Mouse (Mus musculus) heart, postnatal 14 days (tissue): ENCODE data around the gene Tmem51. TPM values are rescaled to one million over a fixed set of nuclear protein-coding genes. Genes with fewer than 3 reads are reported as not detected.

ENCODE experiments used
- DNase-seq, 2 experiments: peaks; one replicate each; pipeline ENCODE4 v3.0.0; 2021 to 2022
- intact Hi-C: fragments of 180-260 bp; cut with DNase I; formaldehyde crosslinking; loops from one replicate; pipeline ENCODE4 v1.15.1; 2025
- long read RNA-seq, 2 experiments: library from polyadenylated mRNA; stranded (forward); transcript quantifications; one replicate each; pipeline ENCODE4 v2.0.0; 2021
- total RNA-seq, 2 experiments: library from RNA; stranded (reverse); gene quantifications; 2 replicates each; pipeline ENCODE4 v1.2.3; 2021

The Tmem51 gene
- total RNA-seq = 10 to 100 TPM; 12.0 to 12.7 TPM
- long read RNA-seq, experiment 1, transcript Tmem51-201 (3 exons, 1,875 nt) = major isoform, 30 of 41 reads
- long read RNA-seq, experiment 1, partial matches to known transcripts = 0 of 41 reads
- long read RNA-seq, experiment 1, other reads (novel, unspliced or antisense) = 11 of 41 reads
- long read RNA-seq, experiment 2, transcript Tmem51-201 (3 exons, 1,875 nt) = major isoform, 38 of 46 reads
- long read RNA-seq, experiment 2, partial matches to known transcripts = 1 of 46 reads
- long read RNA-seq, experiment 2, other reads (novel, unspliced or antisense) = 7 of 46 reads

GRCm38 (mm10) chr4:142084131-142084899, at the start of gene Tmem51:
Gene Tmem51 (minus strand): TSS chr4:142084304.
- intact Hi-C loops = no loop called here
- DNase-seq = peak; percentile 68

GRCm38 (mm10) chr4:142130162-142130561, 46.1 kb upstream of the Tmem51 start:
- intact Hi-C loops = no loop called here
- DNase-seq = no peak

- intact Hi-C loops = no loop called here
- no peak for DNase-seq
Measured at GRCm38 (mm10) chr4:142127275-142127788, 43.2 kb upstream of the Tmem51 start.

- peak; percentile 47 to 56 for DNase-seq
- intact Hi-C loops = no loop called here
Measured at GRCm38 (mm10) chr4:142126641-142127274, 42.7 kb upstream of the Tmem51 start.

GRCm38 (mm10) chr4:142121164-142121563, 37.1 kb upstream of the Tmem51 start:
- intact Hi-C loops = no loop called here
- DNase-seq = no peak

GRCm38 (mm10) chr4:142118522-142118921, 34.4 kb upstream of the Tmem51 start:
- intact Hi-C loops = no loop called here
- DNase-seq = no peak

- no peak for DNase-seq
- intact Hi-C loops = no loop called here
Measured at GRCm38 (mm10) chr4:142117993-142118392, 33.9 kb upstream of the Tmem51 start.

GRCm38 (mm10) chr4:142113306-142113705, 29.2 kb upstream of the Tmem51 start:
- DNase-seq = peak; percentile 36 to 63
- intact Hi-C loops = loop anchor here (1.0 to 5.0 kb wide), 2 partner anchors 31 to 234 kb away; no protein-coding TSS in a partner anchor

- intact Hi-C loops = no loop called here
- no peak for DNase-seq
Measured at GRCm38 (mm10) chr4:142103081-142103671, 19.1 kb upstream of the Tmem51 start.

- intact Hi-C loops = loop anchor here (1.0 kb wide), 1 partner anchor 93 kb away; no protein-coding TSS in a partner anchor
- peak; percentile 80 to 87 for DNase-seq
Measured at GRCm38 (mm10) chr4:142098303-142098702, 14.2 kb upstream of the Tmem51 start.

GRCm38 (mm10) chr4:142097871-142098270, 13.8 kb upstream of the Tmem51 start:
- intact Hi-C loops = loop anchor here (1.0 to 2.0 kb wide), 2 partner anchors 15 to 93 kb away; no protein-coding TSS in a partner anchor
- DNase-seq = peak; percentile 53 to 57

GRCm38 (mm10) chr4:142095513-142096241, 11.6 kb upstream of the Tmem51 start:
- intact Hi-C loops = loop anchor here (2.0 kb wide), 1 partner anchor 13 kb away; no protein-coding TSS in a partner anchor
- DNase-seq = peak; percentile 71 to 81

GRCm38 (mm10) chr4:142094386-142094785, 10.3 kb upstream of the Tmem51 start:
- intact Hi-C loops = no loop called here
- no peak for DNase-seq

- intact Hi-C loops = no loop called here
- no peak for DNase-seq
Measured at GRCm38 (mm10) chr4:142091100-142091499, 7.0 kb upstream of the Tmem51 start.

- intact Hi-C loops = no loop called here
- DNase-seq = no peak
Measured at GRCm38 (mm10) chr4:142089966-142090365, 5.9 kb upstream of the Tmem51 start.

GRCm38 (mm10) chr4:142088836-142089235, 4.7 kb upstream of the Tmem51 start:
- DNase-seq = no peak
- intact Hi-C loops = no loop called here

- no peak for DNase-seq
- intact Hi-C loops = no loop called here
Measured at GRCm38 (mm10) chr4:142088409-142088808, 4.3 kb upstream of the Tmem51 start.

- DNase-seq = no peak
- intact Hi-C loops = no loop called here
Measured at GRCm38 (mm10) chr4:142084936-142085563, 946 bp upstream of the Tmem51 start.

- intact Hi-C loops = loop anchor here (2.0 kb wide), 1 partner anchor 13 kb away; no protein-coding TSS in a partner anchor
- peak; percentile 84 to 85 for DNase-seq
Measured at GRCm38 (mm10) chr4:142083762-142084130, 358 bp downstream of the Tmem51 start.
